Mouse (Mus musculus) heart, adult 2 months (tissue): ENCODE measurements around the gene Chst3. TPM values are rescaled to one million over a fixed set of nuclear protein-coding genes. Genes with fewer than 3 reads are reported as not detected.
"Not testable (repeated sequence)": the region's sequence is repeated elsewhere in the genome, so short reads cannot be mapped to it uniquely, and the experiment has no call there.

Source experiments
- DNase-seq, 2 experiments: peaks; one replicate each; pipeline ENCODE4 v3.0.0; 2021
- H3K27ac ChIP-seq: fragments of 200-600 bp; 2 replicates; pipeline ENCODE4 v1.8.1; 2022
- H3K27me3 ChIP-seq: fragments of 200-500 bp; 2 replicates; pipeline ENCODE4 v1.6.1; 2012; ENCODE audit warnings: mild to moderate bottlenecking, low read length, inconsistent platforms, mixed read lengths; ENCODE audit not compliant: control insufficient read depth, insufficient read depth
- H3K36me3 ChIP-seq: fragments of 200-500 bp; 2 replicates; pipeline ENCODE4 v1.6.1; 2012; ENCODE audit warnings: low read length, inconsistent platforms; ENCODE audit not compliant: control insufficient read depth, insufficient read depth
- H3K4me1 ChIP-seq: fragments of 200-500 bp; 2 replicates; pipeline ENCODE4 v1.6.1; 2011; ENCODE audit warnings: low read length; ENCODE audit not compliant: control insufficient read depth, insufficient read depth
- H3K4me3 ChIP-seq: fragments of 200-600 bp; 2 replicates; pipeline ENCODE4 v1.8.1; 2022
- H3K79me2 ChIP-seq: fragments of 200-500 bp; replicated peaks from 2 replicates; pipeline ENCODE4 v1.6.1; 2012; ENCODE audit warnings: mild to moderate bottlenecking, inconsistent platforms, low read length, moderate library complexity, mixed read lengths; ENCODE audit not compliant: control insufficient read depth, insufficient read depth
- H3K9ac ChIP-seq: fragments of 200-500 bp; 2 replicates; pipeline ENCODE4 v1.6.1; 2012; ENCODE audit warnings: low read depth, mild to moderate bottlenecking, control low read depth, inconsistent platforms, low read length, mixed read lengths
- CTCF ChIP-seq: fragments of 200-600 bp; IDR thresholded peaks from 2 replicates; pipeline ENCODE4 v1.8.1; 2022; ENCODE audit warnings: antibody characterized with exemption, mild to moderate bottlenecking, moderate library complexity
- EP300 ChIP-seq: fragments of 200-500 bp; IDR thresholded peaks from 2 replicates; pipeline ENCODE4 v1.6.1; 2011; ENCODE audit warnings: low read depth, low read length, control low read depth; ENCODE audit not compliant: insufficient read depth
- POLR2A ChIP-seq: fragments of 200-500 bp; IDR thresholded peaks from 2 replicates; pipeline ENCODE4 v1.6.1; 2011; ENCODE audit warnings: mild to moderate bottlenecking, low read depth, low read length, control low read depth; ENCODE audit not compliant: insufficient read depth
- WGBS: fragments of 180-500 bp; shearing (Covaris S2); methylation state at CpG from one replicate; pipeline ENCODE4 v1.1.7; 2018; 5-methylcytosine and 5-hydroxymethylcytosine counted together
- intact Hi-C: fragments of 180-260 bp; cut with DNase I; formaldehyde crosslinking; loops from one replicate; pipeline ENCODE4 v1.15.1; 2025
- polyA plus RNA-seq: library from polyadenylated mRNA; depleted of rRNA; stranded (reverse); fragments of >200 nt; gene quantifications from 2 replicates; pipeline ENCODE4 v1.2.3, GENCODE M21; 2012
- total RNA-seq, 2 experiments: library from RNA; stranded (reverse); gene quantifications; 2 replicates each; pipeline ENCODE4 v1.2.3; 2021

Chst3 gene
- total and polyA plus RNA-seq, 3 experiments = 0.80 to 1.5 (median 0.91) TPM

DNA sequence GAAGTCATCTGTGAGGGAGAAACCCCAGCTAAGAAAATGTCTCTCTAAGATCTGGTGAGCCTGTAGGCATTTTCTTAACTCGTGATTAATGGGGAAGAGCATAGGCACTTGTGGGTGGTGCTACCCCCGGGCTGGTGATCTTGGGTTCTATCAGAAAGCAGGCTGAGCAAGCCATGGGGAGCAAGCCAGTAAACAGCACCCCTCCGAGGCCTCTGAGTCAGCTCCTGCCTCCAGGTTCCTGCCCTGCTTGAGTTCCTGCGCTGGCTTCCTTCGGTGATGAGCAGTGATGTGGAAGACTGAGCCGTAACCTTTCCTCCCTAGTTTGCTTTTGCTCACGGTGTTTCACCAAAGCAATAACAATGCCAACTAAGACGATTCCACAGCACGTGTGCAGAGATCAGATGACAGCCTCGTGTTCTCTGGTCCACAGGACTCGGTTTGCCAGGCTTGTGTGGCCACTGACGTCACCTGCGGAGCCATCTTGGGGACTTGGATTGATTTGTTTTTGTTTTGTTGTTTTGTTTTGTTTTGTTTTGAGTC lies 31.4 kb upstream of the Chst3 start:
- TF ChIP-seq POLR2A (no peak), CTCF (no peak)
- no peaks in the 10 kb centered on the region for H3K36me3 ChIP-seq
- no peaks in the 10 kb centered on the region for H3K4me1 ChIP-seq
- H3K27ac ChIP-seq = no peak overlapping the region
- no peaks in the 10 kb centered on the region for H3K27me3 ChIP-seq
- H3K79me2 ChIP-seq = no peaks in the 10 kb centered on the region
- H3K9ac ChIP-seq = no peak overlapping the region
- 82% methylated on average over 13 of the region's 13 CpGs for WGBS
- no peak for DNase-seq
- H3K4me3 ChIP-seq = no peak overlapping the region
- intact Hi-C loops = no loop called here

DNA sequence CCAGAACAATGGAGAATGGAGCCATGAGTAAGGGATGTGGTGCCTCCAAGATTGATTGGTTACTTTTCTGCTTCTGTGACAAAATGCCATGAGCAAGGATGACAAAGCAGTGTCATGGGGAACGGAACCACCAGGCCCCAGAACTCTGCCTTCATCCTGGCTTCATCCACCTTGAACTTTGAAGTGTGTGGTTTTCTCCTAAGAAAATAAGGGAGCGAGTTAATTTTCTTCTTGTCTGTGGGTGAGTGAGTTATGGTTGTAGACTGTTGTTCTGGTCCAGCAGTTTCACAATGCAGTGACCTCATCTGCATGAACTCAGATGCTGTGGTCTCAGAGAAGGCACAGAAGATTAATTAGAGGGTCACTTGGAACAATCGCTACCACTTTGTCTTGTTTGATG lies 29.3 kb upstream of the Chst3 start:
- DNase-seq, H3K9ac ChIP-seq, H3K4me3 ChIP-seq, H3K27ac ChIP-seq, H3K79me2 ChIP-seq, H3K4me1 ChIP-seq, H3K36me3 ChIP-seq, H3K27me3 ChIP-seq: not testable (repeated sequence)
- intact Hi-C loops = loop anchor here (10.0 kb wide), 1 partner anchor 354 kb away; no protein-coding TSS in a partner anchor
- WGBS = 88% methylated on average over 3 of the region's 3 CpGs

DNA sequence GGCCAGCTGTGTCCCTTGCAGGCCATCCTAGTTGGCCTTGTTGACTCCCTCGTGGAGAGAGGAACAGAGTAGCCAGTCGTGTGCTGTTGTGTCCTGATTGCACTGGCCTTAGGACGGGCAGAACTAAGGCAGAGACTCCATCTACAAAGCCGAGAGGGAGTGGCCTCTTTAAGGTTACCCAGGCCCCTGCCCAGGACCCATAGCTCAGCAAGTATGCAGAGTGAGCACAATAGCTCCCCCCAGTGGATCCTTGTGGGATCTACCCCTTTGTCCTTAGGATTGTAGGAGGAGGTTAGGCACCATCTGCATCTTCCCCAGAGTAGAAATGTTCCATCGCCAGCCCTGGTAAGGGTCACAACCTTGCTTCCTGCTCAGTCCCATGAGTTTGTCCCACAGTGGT lies 27.5 kb upstream of the Chst3 start:
- peak; percentile 44 to 52 for DNase-seq
- Histone ChIP-seq H3K27ac (no peak overlapping the region), H3K9ac (no peak overlapping the region), H3K4me3 (no peak overlapping the region), H3K79me2 (no peaks in the 10 kb centered on the region), H3K4me1 (no peaks in the 10 kb centered on the region), H3K27me3 (no peaks in the 10 kb centered on the region), H3K36me3 (no peaks in the 10 kb centered on the region)
- 42% methylated on average over 5 of the region's 5 CpGs for WGBS
- intact Hi-C loops = loop anchor here (10.0 kb wide), 1 partner anchor 352 kb away; no protein-coding TSS in a partner anchor
- no peak for TF ChIP-seq POLR2A
- no peak for TF ChIP-seq EP300
- peak; percentile 75 for TF ChIP-seq CTCF

DNA sequence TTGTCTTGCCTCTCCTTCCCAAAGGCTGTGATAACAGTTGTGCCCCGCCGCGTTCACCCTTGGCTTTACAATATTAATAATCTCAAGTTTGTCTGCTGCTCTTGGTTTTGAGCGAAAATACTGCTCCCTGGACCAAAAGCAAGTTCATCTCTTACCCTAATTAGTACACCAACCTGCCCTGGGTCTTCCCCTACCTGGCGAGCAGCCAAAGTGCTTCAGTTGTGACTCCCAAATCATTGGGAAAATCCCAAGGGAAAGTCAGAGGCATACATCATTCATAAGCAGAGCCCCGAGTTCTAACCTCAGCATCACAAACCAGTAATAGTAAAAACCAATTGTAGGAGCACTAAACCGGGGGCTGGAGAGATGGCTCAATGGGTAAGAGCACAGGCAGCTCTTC lies 26.6 kb upstream of the Chst3 start:
- H3K27ac ChIP-seq = no peak overlapping the region
- intact Hi-C loops = loop anchor here (2.0 to 10.0 kb wide), 4 partner anchors 31 to 351 kb away; partner anchors contain the start of gene Psap
- WGBS = 70% methylated on average over 7 of the region's 7 CpGs
- TF ChIP-seq CTCF = no peak
- TF ChIP-seq EP300 = no peak
- no peak for TF ChIP-seq POLR2A
- H3K79me2 ChIP-seq = no peaks in the 10 kb centered on the region
- H3K4me3 ChIP-seq = no peak overlapping the region
- H3K27me3 ChIP-seq = no peaks in the 10 kb centered on the region
- no peak for DNase-seq
- H3K36me3 ChIP-seq = no peaks in the 10 kb centered on the region
- H3K4me1 ChIP-seq = no peaks in the 10 kb centered on the region
- no peak overlapping the region for H3K9ac ChIP-seq

DNA sequence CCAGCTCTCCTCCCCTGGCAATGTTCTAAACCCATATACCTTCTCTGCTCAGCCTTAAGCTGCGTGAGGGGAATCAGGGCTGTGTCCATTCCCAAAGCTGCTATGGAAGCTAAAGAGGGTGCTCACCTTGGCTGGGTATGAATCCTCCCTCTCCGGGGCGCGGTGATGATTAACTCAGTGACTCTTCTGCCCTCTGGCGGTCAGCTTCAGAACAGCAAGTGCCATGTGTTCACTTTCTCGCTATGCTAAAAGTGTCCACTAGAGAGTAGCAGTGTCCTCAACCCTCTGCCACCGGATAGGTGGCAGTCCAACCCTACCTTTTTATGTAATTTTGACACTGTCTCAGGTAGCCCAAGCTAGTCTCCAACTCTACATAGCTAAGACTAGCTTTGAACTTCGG lies 26.0 kb upstream of the Chst3 start:
- peak; percentile 95; the same call in 1 of the 2 replicates for TF ChIP-seq EP300
- TF ChIP-seq POLR2A = no peak
- TF ChIP-seq CTCF = peak; percentile 100
- intact Hi-C loops = loop anchor here (2.0 to 10.0 kb wide), 4 partner anchors 32 to 350 kb away; partner anchors contain the start of gene Psap
- WGBS = 3% methylated on average over 8 of the region's 8 CpGs
- peak; percentile 86 to 91 for DNase-seq
- Histone ChIP-seq H3K4me1 (no peaks in the 10 kb centered on the region), H3K4me3 (no peak overlapping the region), H3K9ac (no peak overlapping the region), H3K27me3 (no peaks in the 10 kb centered on the region), H3K79me2 (no peaks in the 10 kb centered on the region), H3K27ac (no peak overlapping the region), H3K36me3 (no peaks in the 10 kb centered on the region)

DNA sequence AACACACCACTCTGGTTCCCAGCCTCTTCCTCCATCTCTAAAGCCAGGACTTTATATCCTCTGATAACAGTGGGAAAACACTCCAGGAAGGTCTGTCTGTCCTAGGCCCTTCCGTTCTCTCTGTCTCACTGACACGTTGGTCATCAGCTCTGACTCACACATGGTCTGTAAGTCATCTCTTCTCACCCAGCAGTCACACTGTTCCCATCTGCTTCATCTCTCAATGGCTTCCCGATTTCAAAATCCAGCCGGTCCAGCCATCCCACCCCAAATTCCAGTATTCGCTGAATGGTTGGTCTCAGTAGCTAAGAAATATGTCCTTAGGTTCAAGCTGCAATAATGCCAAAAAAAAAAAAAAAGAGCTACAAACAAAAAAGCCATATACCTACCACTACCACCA lies 24.9 kb upstream of the Chst3 start:
- no peak for TF ChIP-seq EP300
- TF ChIP-seq CTCF = no peak
- no peak for TF ChIP-seq POLR2A
- no peak overlapping the region for H3K27ac ChIP-seq
- no peaks in the 10 kb centered on the region for H3K27me3 ChIP-seq
- H3K4me1 ChIP-seq = no peaks in the 10 kb centered on the region
- H3K36me3 ChIP-seq = no peaks in the 10 kb centered on the region
- DNase-seq = no peak
- H3K79me2 ChIP-seq = no peaks in the 10 kb centered on the region
- H3K9ac ChIP-seq = no peak overlapping the region
- H3K4me3 ChIP-seq = no peak overlapping the region
- WGBS = 60% methylated on average over 5 of the region's 5 CpGs
- intact Hi-C loops = loop anchor here (2.0 to 10.0 kb wide), 4 partner anchors 33 to 349 kb away; partner anchors contain the start of gene Psap
